Mouse (Mus musculus) thymus, adult 2 months (tissue): Measurements from ENCODE around the gene Fbxl12. TPM values are rescaled to one million over a fixed set of nuclear protein-coding genes. Genes with fewer than 3 reads are reported as not detected.

Experiments
- DNase-seq: peaks from one replicate; pipeline ENCODE4 v3.0.0; 2021
- H3K27ac ChIP-seq: fragments of 200-500 bp; 2 replicates; pipeline ENCODE4 v1.5.1; 2012; ENCODE audit warnings: low read length, control low read depth; ENCODE audit not compliant: control insufficient read depth, insufficient read depth
- H3K27me3 ChIP-seq: fragments of 200-500 bp; 2 replicates; pipeline ENCODE4 v1.6.1; 2012; ENCODE audit warnings: mild to moderate bottlenecking, low read length, moderate library complexity, mixed read lengths; ENCODE audit not compliant: control insufficient read depth, insufficient read depth
- H3K36me3 ChIP-seq: fragments of 200-500 bp; 2 replicates; pipeline ENCODE4 v1.6.1; 2012; ENCODE audit warnings: mild to moderate bottlenecking, low read length, moderate library complexity; ENCODE audit not compliant: control insufficient read depth, insufficient read depth
- H3K4me1 ChIP-seq: fragments of 200-500 bp; replicated peaks from 2 replicates; pipeline ENCODE4 v1.6.1; 2012; ENCODE audit warnings: low read length; ENCODE audit not compliant: control insufficient read depth, insufficient read depth
- H3K4me3 ChIP-seq: fragments of 200-500 bp; 2 replicates; pipeline ENCODE4 v1.5.1; 2012; ENCODE audit warnings: mild to moderate bottlenecking, low read length, control low read depth, moderate library complexity; ENCODE audit not compliant: control insufficient read depth, insufficient read depth
- CTCF ChIP-seq: fragments of 200-500 bp; IDR thresholded peaks from 2 replicates; pipeline ENCODE4 v1.5.1; 2012; ENCODE audit warnings: mild to moderate bottlenecking, control low read depth, low read length, moderate library complexity, borderline replicate concordance; ENCODE audit not compliant: control insufficient read depth, poor library complexity, insufficient read depth; ENCODE audit errors: extremely low read depth
- POLR2A ChIP-seq: fragments of 200-500 bp; IDR thresholded peaks from 2 replicates; pipeline ENCODE4 v1.6.1; 2012; ENCODE audit warnings: mild to moderate bottlenecking, low read length, control low read depth, moderate library complexity; ENCODE audit not compliant: control insufficient read depth, poor library complexity, insufficient read depth; ENCODE audit errors: extremely low read depth
- WGBS: fragments of 180-500 bp; shearing (Covaris S2); methylation state at CpG from one replicate; pipeline ENCODE4 v1.1.7; 2018; 5-methylcytosine and 5-hydroxymethylcytosine counted together
- polyA plus RNA-seq: library from polyadenylated mRNA; depleted of rRNA; stranded (reverse); fragments of >200 nt; gene quantifications from 2 replicates; pipeline ENCODE4 v1.2.3, GENCODE M21; 2012

The Fbxl12 gene
- polyA plus RNA-seq, 1 experiment, result 560 TPM

- DNase-seq, result no peak
- no peak for TF ChIP-seq POLR2A
- TF ChIP-seq CTCF, result no peak
- Histone ChIP-seq H3K36me3 (no peaks in the 10 kb centered on the region), H3K27ac (no peak overlapping the region), H3K27me3 (no peaks in the 10 kb centered on the region), H3K4me1 (peaks cover 15% of the 10 kb centered on the region), H3K4me3 (no peak overlapping the region)
- WGBS, result 96% methylated on average over 2 of the region's 2 CpGs
Observed at GRCm38 (mm10) chr9:20631332-20631731, 13.2 kb downstream of the Fbxl12 start.

GRCm38 (mm10) chr9:20616685-20617084 lies 27.9 kb downstream of the Fbxl12 start:
- Histone ChIP-seq H3K27ac (no peak overlapping the region), H3K4me1 (no peaks in the 10 kb centered on the region), H3K27me3 (no peaks in the 10 kb centered on the region), H3K36me3 (peaks cover 5% of the 10 kb centered on the region; the same call in 1 of the 2 replicates), H3K4me3 (no peak overlapping the region)
- no peak for DNase-seq
- WGBS, result 97% methylated on average over 2 of the region's 2 CpGs
- TF ChIP-seq CTCF (no peak), POLR2A (no peak)

- 96% methylated on average over 5 of the region's 5 CpGs for WGBS
- no peaks in the 10 kb centered on the region for H3K27me3 ChIP-seq
- peaks cover 1% of the 10 kb centered on the region; the same call in 1 of the 2 replicates for H3K36me3 ChIP-seq
- TF ChIP-seq CTCF (no peak), POLR2A (no peak)
- H3K4me3 ChIP-seq, result no peak overlapping the region
- H3K4me1 ChIP-seq, result 0 out of 2 replicates have a peak, but pooled peaks cover 2% of the 10 kb centered on the region
- no peak for DNase-seq
- no peak overlapping the region for H3K27ac ChIP-seq
Observed at GRCm38 (mm10) chr9:20611976-20612375, 32.6 kb downstream of the Fbxl12 start.

- 36% methylated on average over 5 of the region's 5 CpGs for WGBS
- Histone ChIP-seq H3K4me3 (no peak overlapping the region), H3K27me3 (no peaks in the 10 kb centered on the region), H3K27ac (peak overlapping the region; percentile 89), H3K36me3 (no peaks in the 10 kb centered on the region; the same call in 1 of the 2 replicates), H3K4me1 (0 out of 2 replicates have a peak, but pooled peaks cover 2% of the 10 kb centered on the region)
- peak; percentile 17 for DNase-seq
- no peak for TF ChIP-seq CTCF
- TF ChIP-seq POLR2A, result no peak
Observed at GRCm38 (mm10) chr9:20609831-20610464, 34.6 kb downstream of the Fbxl12 start.

GRCm38 (mm10) chr9:20607100-20607974 lies 37.2 kb downstream of the Fbxl12 start:
- under 1% methylated on average over 57 of the region's 57 CpGs for WGBS
- peak; percentile 64; the same call in 1 of the 2 replicates for TF ChIP-seq CTCF
- TF ChIP-seq POLR2A, result peak; percentile 60

GRCm38 (mm10) chr9:20606269-20606668 lies 38.3 kb downstream of the Fbxl12 start:
- no peaks in the 10 kb centered on the region; the same call in 1 of the 2 replicates for H3K36me3 ChIP-seq
- TF ChIP-seq POLR2A, result no peak
- no peak for TF ChIP-seq CTCF
- 0 out of 2 replicates have a peak, but pooled peaks cover 2% of the 10 kb centered on the region for H3K4me1 ChIP-seq
- H3K4me3 ChIP-seq, result no peak overlapping the region
- no peaks in the 10 kb centered on the region for H3K27me3 ChIP-seq
- WGBS, result 94% methylated on average over 1 of the region's 1 CpGs
- no peak overlapping the region for H3K27ac ChIP-seq
- no peak for DNase-seq

More at GRCm38 (mm10) chr9:20607100-20607974, 37.2 kb downstream of the Fbxl12 start:
- H3K36me3 ChIP-seq, result no peaks in the 10 kb centered on the region; the same call in 1 of the 2 replicates
- 0 out of 2 replicates have a peak, but pooled peaks cover 2% of the 10 kb centered on the region for H3K4me1 ChIP-seq
- H3K27ac ChIP-seq, result peak overlapping the region; percentile 77
- H3K27me3 ChIP-seq, result no peaks in the 10 kb centered on the region
- peak overlapping the region; percentile 86 for H3K4me3 ChIP-seq
- DNase-seq, result peak; percentile 83
